Mouse (Mus musculus) right cerebral cortex, postnatal 4 days (tissue): ENCODE results near the gene Ano5.

Experiments
- DNase-seq: peaks from one replicate; pipeline ENCODE4 v3.0.0-alpha.2; 2022

Gene Ano5

DNA sequence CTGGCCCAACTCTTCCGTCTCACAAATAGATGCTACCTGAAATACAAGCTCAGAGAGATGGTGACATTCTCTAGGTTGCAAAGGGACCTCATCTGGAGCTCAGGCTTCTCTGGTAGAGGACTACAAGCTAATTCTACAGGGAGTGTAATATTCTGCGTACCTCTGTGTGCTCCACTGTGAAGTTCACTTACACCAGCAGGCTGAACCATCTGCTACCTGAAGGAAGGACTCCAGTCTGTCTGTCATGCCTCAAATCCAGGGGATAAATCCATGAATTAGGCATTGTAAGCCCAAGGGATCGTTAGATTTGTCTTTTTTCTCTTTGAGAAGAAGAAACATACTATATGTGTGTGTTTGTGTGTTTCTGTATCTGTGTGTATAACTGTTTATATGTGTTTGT is 120.3 kb downstream of the Ano5 start:
- DNase-seq, result no peak

DNA sequence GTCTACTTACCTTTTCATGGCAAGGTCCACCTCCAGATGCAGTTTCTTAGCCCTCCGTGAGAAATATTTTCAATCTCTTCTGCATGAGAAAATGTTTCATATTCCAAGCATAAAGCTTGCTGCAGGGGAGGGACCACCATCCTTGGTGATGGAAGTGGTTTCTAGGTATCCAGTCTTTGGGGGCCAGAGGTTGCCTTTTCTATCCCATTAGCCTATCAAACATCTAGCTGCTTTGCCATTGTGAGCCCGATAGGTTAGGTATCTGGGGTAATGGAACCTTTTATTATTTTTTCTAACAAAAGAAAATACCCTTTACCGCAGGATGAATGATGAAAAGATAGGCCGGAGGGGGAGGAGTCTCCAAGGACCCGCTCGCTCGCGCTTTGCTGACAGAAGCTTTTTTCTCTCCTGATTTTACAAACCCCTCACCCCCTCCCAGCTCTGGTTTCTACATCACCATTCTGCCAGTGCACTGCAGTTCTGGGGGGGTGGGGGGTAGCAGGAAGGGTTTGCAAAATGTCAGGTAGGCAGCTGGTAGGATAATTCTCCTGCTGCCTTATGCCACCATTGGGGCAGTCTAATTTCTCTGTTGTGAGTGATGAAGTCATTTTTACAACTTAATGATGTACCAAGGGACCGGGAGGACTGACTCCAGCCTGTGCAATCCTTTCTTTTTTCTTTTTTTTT is 121.9 kb downstream of the Ano5 start:
- DNase-seq, result no peak

DNA sequence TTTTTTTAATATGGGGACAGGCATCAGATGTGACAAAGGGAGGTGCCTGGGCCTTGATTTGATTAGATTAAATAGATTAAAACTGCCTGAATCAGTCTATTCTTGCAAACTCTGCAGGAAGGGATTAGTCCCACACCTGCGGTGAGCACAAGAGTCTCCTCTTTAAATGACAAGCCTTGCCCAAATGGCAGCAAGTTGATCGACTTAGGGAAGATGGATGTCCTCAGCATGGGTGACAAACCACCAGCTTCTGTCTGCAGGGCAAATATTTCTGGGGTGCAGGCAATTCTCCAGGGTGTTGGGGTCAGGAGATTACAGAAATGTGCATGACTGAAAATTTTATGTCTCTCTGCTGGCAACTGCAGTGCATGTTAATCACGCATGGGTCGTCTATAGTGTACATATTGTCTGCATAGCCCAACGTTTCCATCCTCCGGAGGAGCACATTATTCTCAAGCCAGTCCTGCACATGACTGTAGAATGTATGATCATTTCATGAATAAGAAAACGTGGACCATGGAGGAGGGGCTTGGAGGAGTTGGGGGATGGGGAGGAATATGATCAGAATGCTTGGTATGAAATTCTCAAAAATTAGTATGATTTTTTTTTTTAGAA is 122.5 kb downstream of the Ano5 start:
- DNase-seq, result no peak
